Mouse (Mus musculus) brain, embryonic 14.5 days (tissue): ENCODE measurements at regions not wholly inside any gene's neighbourhood (a gene's known extent, or its start where the extent isn't known, plus 50 kb on each side); places are given as distances from the start of the nearest gene placed in this dataset.

ENCODE experiments used
- CTCF ChIP-seq: fragments of 200-500 bp; IDR thresholded peaks from 2 replicates; pipeline ENCODE4 v1.5.1; 2012; ENCODE audit warnings: inconsistent platforms, mild to moderate bottlenecking, moderate library complexity, borderline replicate concordance; ENCODE audit not compliant: insufficient read depth, insufficient read length; ENCODE audit errors: extremely low read depth
- POLR2A ChIP-seq: fragments of 200-500 bp; IDR thresholded peaks from 2 replicates; pipeline ENCODE4 v1.6.1; 2012; ENCODE audit warnings: mild to moderate bottlenecking, inconsistent platforms, borderline replicate concordance; ENCODE audit not compliant: poor library complexity, insufficient read depth, insufficient read length, severe bottlenecking; ENCODE audit errors: extremely low read depth

GRCm38 (mm10) chr8:5285708-5286161 lies 180.6 kb upstream of the Slc10a2 start:
- no peak for TF ChIP-seq POLR2A
- TF ChIP-seq CTCF, result no peak
